Mouse (Mus musculus) cerebellum, adult 2 months (tissue): ENCODE data around the gene Cnnm4.

Experiments
- CTCF ChIP-seq: fragments of 200-500 bp; IDR thresholded peaks from 2 replicates; pipeline ENCODE4 v1.5.1; 2011; ENCODE audit warnings: low read depth, mild to moderate bottlenecking, control low read depth, low read length, moderate library complexity, borderline replicate concordance; ENCODE audit not compliant: insufficient read depth
- POLR2A ChIP-seq: fragments of 200-500 bp; IDR thresholded peaks from 2 replicates; pipeline ENCODE4 v1.6.1; 2011; ENCODE audit warnings: low read length, control low read depth, borderline replicate concordance; ENCODE audit not compliant: insufficient read depth

- no peak for TF ChIP-seq POLR2A
- TF ChIP-seq CTCF, result no peak
Measured at GRCm38 (mm10) chr1:36540132-36540531, 68.7 kb downstream of the Cnnm4 start.
